Mouse (Mus musculus) gastrocnemius, postnatal 36 days (tissue): Measurements from ENCODE around the gene Elf1. TPM values are rescaled to one million over a fixed set of nuclear protein-coding genes. Genes with fewer than 3 reads are reported as not detected.
"Not testable (repeated sequence)": the region's sequence is repeated elsewhere in the genome, so short reads cannot be mapped to it uniquely, and the experiment has no call there.

Experiments
- DNase-seq, 2 experiments: peaks; one replicate each; pipeline ENCODE4 v3.0.0; 2022
- intact Hi-C: fragments of 180-260 bp; cut with DNase I; formaldehyde crosslinking; loops from one replicate; pipeline ENCODE4 v1.15.1; 2025
- long read RNA-seq, 2 experiments: library from polyadenylated mRNA; stranded (forward); transcript quantifications; one replicate each; pipeline ENCODE4 v2.0.0; 2021
- total RNA-seq, 2 experiments: library from RNA; stranded (reverse); gene quantifications; 2 replicates each; pipeline ENCODE4 v1.2.3; 2021

The Elf1 gene
- 1 to 10 TPM; 4.8 to 4.9 TPM for total RNA-seq
- long read RNA-seq, experiment 1, partial matches to known transcripts = 5 of 5 reads
- long read RNA-seq, experiment 1, other reads (novel, unspliced or antisense) = 0 of 5 reads
- long read RNA-seq, experiment 2, partial matches to known transcripts = 1 of 1 reads
- long read RNA-seq, experiment 2, other reads (novel, unspliced or antisense) = 0 of 1 reads

DNA sequence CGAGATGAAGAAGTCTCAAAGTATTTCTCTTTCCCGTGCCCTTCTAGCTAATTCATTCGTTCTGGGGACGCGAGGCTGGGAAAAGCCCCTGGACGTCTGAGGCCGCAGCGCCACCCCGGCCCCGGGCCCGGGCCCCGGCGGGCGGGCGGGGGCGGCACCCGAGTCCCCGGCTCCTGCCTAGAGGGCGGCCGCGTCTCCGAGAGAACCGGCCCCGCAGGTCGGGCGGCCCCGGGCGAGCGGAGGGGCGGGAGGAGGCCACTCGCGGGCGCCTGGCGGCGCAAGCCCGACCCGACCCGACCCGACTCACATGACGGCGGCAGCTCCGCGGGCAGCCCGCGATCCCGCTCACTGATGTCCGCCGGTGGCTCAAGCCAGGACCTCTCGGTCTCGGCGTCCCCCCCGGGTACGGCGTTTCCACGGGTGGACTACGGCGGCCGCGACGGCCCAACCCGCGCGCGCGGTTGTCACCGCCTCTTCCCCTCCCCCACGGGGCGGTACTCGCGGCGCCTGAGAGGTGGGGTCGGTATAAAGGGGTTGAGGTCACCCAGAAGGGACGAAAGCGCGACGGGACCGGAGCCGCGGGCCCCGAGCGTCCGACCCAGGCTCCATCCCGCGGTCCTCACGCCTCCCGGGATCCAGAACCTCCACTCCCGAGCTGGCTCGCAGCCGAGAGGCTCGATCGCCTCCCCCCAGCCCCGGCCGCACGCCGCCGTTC, at the start of gene Elf1:
Gene Elf1 (plus strand): TSS at position 571 of the 715 bp plus-strand sequence.
- intact Hi-C loops = loop anchor here (5.0 kb wide), 1 partner anchor 107 kb away; the partner anchor contains the start of gene Sugt1

DNA sequence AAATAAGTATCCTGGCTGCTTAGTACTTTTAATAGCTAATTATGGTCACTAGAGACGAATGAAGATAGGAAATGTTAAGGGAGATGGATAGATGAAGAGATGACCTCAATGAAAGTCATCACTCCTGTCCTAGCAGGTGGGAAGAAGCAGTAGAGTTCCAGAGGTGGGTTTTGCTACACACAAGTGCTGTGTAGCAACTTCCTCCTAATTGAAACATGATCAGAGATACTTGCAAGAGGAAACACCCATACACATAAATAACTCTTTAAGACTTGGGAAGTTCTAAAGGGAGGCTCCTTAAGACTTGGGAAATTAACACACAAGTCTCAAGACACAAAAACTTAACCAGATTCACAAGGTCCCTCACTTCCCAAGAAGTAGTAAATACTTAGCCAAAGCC, 46.9 kb upstream of the Elf1 start:
- intact Hi-C loops = no loop called here
- DNase-seq = no peak

More for the DNA sequence above, at the start of gene Elf1:
- DNase-seq = peak; percentile 96 to 98

DNA sequence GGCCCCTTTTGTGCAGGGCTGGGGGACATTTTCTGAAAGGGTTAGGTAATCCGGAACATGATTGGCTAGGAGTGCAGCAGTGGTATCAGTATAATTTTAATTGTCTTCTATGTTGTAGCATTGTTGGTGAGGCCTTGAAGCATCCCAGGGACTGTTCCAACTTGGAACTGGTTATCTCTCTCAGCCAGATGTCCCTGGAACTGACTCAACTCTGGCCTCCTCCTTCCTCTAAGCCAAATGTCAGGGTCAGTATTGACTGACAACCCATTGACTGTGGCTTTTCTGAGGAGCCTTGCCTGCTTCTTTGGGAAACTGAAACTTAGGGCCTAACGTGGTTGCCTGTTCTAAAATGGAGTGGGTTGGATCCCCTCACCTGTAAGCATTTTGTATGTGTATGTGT, 40.3 kb upstream of the Elf1 start:
- DNase-seq = no peak
- intact Hi-C loops = no loop called here

DNA sequence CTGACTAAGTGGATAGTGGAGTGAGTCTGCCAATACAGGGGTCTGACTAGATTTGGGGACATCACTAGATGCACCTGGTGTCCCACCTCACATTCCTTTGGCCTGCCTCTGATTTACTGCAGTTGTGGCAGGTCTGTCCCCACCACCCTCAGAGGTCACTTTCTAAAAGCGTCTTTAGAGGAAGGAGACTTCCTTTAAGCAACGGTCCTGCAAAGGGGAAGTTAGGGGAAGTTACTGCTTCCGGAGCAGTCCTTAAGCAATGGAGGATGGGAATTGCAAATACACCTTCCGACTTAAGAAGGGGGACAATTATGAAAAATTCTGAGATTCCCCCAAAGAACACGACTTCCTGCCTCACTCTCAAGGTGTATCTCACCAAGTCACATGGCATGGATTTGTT, 39.6 kb upstream of the Elf1 start:
- DNase-seq = no peak
- intact Hi-C loops = no loop called here

DNA sequence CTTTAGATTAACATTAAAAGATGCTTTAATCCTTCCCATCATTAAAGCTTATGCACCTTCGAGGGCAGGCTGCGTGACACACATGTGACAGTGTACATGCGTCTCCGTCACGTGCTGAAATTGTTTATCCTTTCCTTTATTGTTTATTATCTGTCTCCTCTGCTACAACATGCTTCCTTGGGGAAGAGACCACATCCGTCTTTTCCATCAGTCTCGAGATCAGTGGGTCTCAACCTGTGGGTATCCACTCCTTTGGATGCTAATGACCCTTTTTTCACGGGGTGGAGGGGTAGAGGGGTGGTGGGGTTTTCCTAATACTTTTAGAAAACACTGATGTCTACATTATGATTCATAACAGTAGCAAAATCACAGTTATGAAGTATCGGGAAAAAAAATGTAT, 36.4 kb upstream of the Elf1 start:
- intact Hi-C loops = no loop called here
- no peak for DNase-seq

DNA sequence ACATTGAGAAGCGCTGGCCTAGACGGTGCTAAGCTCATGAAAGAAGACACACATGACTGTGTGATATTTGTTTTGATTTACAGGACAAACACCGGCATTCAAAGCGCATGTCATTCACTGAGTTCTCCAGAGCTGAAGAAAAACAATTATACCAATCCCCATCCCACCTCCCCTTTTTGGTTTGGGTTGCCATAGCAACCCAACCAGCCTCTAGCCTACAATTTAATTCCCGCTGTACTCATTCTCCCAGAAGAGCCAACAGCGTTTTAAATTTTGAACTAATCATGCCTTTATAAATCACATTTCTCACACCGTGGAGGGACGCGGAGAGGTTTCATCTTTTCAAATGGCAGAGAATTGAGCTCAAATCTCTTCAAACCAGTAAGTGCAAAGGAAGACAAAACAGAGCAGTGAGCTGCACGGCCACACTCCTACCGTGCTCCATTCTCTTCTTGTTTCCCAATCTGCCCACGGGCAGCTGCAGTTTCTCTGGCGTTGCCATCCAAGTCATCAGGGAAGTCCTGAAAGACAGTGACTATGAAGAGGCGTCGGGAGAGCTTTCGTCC, 35.9 kb upstream of the Elf1 start:
- no peak for DNase-seq
- intact Hi-C loops = no loop called here

DNA sequence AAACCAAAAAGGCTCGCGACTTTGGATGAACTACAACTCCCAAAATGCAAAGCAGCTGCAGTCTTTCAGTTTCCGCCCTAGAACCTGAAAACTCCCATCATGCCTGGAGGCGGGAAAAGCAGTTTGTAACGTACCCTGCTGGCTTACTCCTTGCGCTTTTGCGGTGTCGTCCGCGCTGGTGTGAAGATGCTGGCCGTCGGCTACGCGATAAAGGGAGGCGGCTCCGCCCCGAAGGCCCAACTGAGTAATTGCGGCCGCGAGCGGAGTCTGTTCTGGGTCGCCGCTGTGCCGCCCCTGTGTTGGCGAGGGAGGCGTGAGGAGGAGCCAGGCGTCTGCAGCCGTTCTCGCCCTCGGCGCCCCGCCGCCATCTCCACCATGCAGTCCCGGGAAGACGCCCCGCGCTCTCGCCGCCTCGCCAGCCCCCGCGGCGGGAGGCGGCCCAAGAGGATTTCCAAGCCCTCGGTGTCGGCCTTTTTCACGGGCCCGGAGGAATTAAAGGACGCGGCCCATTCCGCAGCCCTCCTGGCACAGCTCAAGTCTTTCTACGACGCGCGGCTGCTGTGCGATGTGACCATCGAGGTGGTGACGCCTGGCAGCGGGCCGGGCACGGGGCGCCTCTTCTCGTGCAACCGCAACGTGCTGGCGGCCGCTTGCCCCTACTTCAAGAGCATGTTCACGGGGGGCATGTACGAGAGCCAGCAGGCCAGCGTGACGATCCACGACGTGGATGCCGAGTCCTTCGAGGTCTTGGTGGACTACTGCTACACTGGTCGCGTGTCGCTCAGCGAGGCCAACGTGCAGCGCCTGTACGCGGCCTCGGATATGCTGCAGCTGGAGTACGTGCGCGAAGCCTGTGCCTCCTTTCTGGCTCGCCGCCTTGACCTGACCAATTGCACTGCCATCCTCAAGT, 29.1 kb upstream of the Elf1 start, which contains the start of gene Kbtbd6:
Gene Kbtbd6 (plus strand): TSS at position 155 of the 910 bp plus-strand sequence.
- DNase-seq = peak; percentile 47 to 58
- intact Hi-C loops = not testable (repeated sequence)

DNA sequence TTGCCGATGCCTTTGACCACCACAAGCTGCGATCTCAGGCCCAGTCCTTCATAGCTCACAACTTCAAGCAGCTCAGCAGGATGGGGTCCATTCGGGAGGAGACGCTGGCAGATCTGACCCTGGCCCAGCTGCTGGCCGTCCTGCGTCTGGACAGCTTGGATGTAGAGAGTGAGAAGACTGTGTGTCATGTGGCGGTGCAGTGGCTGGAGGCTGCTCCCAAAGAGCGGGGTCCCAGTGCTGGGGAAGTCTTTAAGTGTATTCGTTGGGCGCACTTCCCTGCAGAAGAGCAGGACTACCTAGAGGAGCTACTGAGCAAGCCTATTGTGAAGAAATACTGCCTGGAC, 28.4 kb upstream of the Elf1 start:
- intact Hi-C loops, DNase-seq: not testable (repeated sequence)

DNA sequence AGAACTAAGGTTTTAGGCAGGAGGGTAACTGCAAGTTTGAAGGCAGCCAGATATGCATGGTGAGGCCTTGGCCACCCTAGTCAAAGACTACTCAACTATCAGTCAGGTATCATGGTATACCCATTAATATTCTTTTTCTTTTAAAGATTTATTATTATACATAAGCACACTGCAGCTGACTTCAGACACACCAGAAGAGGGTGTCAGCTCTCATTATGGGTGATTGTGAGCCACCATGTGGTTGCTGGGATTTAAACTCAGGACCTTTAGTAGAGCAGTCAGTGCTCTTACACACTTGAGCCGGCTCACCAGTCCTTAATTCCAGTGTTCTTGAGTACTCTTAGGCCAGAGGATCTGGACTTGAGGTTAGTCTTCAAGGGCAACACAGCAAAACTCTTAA, 20.6 kb upstream of the Elf1 start:
- DNase-seq = no peak
- intact Hi-C loops = no loop called here

DNA sequence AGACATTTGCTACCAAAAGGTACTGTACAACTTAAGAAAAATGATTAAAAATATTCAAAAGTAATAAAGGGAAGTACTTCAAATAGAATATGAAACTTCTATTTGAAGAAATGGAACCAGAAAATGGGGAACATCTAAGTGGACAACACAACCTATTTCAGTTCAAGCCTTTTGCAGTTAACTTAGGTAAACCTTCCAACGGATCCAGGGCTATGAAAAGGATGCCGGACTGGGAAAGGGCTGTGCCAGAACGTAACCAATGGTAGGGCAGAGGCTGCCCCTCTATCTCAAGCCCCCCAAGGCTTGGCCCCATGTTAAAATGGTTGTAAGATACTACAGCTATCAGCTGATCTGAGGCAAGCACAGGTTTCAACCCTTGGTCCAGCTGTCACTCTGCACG, 20.0 kb upstream of the Elf1 start:
- DNase-seq = no peak
- intact Hi-C loops = no loop called here

DNA sequence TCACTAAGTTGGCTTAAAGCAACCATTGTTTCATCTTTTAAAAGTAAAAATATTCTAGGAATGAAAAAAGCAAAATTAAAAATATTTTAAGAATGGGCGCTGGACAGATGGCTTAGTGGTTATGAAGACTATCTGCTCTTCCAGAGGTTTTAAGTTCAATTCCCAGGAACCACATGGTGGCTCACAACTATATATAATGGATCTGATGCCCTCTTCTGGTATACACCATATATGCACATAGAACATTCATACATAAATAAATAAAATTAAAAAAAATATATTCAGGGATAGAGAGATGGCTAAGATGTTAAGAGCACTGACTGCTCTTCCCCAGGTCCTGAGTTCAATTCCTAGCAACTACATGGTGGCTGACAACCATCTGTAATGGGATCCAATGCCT, 15.4 kb upstream of the Elf1 start:
- intact Hi-C loops = loop anchor here (5.0 kb wide), 1 partner anchor 73 kb away; the partner anchor contains the start of gene Naa16

DNA sequence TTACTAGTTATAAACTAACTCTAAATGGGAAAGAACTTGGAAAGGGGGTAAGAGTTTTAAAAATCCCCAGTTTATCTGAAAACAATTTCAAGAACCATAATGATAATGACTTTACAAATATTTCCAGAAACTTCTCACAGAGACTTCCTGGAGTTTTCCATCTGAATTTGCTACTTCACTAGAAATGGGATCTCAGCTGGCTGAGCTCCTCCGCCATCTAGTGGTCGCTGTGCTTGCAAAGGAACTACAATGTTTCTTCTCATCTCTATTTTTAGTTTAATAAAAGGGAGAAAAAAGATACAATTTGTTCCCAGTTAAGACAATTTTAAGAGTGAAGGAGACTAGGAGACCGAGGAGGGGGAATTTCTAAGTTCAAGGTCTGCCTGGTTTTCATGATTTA, 13.4 kb upstream of the Elf1 start:
- intact Hi-C loops = loop anchor here (5.0 kb wide), 1 partner anchor 75 kb away; the partner anchor contains the start of gene Naa16
- peak in 1 of 2 experiments; percentile 39 for DNase-seq

More for the DNA sequence above, 15.4 kb upstream of the Elf1 start:
- no peak for DNase-seq

DNA sequence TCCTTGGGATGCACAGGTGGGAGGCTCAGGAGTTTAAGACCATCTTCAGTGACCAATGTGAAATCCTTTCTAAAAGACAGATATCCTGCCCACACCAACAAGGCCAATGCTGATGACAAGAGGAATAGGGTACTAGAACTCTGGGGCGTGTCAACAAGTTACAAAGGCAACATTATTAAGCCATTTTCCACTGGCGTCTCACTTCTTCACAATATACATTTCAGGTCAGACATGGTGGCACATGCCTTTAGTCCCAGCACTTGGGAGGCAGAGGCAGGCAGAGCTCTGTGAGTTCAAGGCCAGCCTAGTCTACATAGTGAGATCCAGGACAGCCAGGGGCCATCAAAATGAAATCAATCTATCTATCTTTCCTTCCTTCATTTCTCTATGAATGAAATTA, 7.6 kb upstream of the Elf1 start:
- intact Hi-C loops = no loop called here
- DNase-seq = no peak

DNA sequence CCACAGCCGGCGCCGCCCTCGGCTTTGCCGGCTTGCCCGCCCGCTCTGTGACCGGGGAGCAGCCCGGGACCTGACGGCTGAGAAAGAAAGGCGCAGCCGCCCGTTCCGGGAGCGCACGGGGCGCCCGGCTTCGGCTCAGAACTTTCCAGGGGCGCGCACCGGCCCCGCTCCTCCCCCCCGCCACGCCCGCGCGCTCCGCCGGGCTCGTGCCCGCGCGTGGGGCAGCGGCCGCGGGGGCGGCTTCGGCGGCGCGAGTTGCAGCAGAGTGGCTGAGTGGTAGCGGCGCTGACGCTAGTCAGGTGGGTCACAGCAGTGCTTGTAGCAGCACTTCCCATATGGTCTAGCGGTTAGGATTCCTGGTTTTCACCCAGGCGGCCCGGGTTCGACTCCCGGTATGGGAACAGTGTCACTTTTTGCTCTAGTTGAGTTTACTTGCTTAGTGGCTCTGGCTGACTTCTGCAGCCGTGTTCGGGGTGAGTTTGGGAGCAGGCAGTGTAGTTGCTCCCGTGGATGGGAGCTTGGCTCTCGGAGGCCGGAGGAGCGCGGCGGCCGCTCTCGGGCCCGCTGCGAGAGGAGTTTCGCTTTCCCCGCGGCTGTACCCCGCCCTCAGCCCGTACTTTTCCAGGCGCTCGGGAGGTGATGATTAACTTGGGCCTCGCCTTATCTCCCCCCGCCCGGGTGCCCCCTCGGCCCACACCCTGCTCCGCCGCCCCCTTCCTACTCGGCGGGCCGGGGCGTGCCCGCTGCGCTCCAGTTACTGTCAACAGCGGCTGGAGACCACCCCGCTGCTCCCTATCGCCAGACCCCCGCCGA, 551 bp downstream of the Elf1 start, which contains the start of gene Wbp4:
Gene Wbp4 (minus strand): TSS at position 182 of the 813 bp plus-strand sequence.
- intact Hi-C loops = loop anchor here (5.0 kb wide), 1 partner anchor 106 kb away; the partner anchor contains the start of gene Sugt1
- peak; percentile 87 to 92 for DNase-seq

DNA sequence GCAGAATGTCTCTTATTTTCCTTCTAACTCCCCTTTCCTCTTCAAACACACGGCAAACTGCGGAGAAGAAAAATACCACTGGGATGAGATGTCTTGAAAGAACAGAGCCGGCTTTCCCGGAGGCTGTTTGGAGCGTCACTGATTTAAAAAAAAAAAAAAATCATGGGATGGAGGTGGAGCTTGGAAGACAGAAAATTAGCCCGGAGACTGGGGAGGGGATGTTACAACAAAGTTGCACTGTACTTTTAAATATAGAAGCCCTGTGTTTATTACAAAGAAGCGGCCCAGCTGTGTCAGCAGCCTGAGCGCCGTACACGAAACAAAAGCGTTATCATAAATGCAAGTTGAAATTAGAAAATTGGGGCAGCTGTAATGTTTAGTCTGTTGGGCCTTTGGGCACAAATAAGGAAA, 1.3 kb downstream of the Elf1 start:
- intact Hi-C loops = loop anchor here (5.0 kb wide), 1 partner anchor 105 kb away; the partner anchor contains the start of gene Sugt1
- DNase-seq = peak in 1 of 2 experiments; percentile 38

DNA sequence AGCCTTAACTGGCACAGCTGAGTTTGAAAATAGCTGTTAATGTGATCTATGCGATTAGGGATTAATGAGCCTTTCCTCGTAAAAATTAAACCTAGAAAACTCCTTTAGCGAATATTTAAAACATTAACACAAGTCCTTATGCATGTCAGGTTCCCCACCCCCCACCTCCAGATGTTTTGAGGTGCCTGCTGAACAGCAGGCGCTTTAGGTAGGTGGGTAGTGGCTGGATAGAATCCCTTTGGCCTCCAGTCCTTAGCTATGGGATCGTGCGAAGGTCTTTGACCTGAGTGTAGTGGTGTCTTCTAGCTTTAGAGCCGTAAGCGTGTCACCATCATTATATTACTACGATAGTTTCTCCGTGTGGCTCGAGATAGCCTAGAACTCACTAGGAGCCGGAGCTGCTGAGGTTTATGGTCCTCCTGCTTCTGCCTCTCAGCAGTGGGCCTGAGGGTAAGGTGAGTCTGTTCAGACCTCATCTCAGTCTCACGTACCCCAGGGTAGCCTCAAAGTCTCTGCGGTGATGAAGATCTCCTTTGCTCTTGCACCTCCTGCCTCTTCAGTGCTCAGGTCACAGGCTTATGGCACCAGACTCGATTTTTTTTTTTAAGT, 1.9 kb downstream of the Elf1 start:
- no peak for DNase-seq
- intact Hi-C loops = loop anchor here (5.0 kb wide), 1 partner anchor 104 kb away; the partner anchor contains the start of gene Sugt1

DNA sequence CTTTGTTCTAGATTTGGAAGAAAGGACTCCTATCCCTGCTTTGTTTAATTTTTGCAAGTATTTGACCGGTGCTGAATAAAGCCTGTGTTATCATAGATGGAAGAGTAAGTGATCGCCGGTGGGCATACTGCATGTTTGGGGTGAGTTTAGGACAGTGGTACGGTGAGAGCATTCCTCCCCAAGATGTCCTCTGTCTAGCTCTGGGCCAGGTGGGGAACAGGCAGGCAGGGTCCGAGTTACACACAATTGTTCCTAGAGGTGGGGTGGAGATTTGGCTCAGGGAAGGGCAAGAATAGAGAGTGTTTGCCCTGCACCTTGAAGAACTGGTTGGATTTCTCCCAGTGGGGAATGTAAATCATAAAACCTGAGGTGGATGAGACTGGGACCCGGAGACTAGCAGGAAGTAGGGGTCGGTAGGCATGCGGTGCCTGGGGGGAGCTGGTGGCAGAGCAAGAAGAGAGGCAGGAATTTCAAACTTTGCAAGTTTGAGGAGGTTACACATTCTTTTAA, 2.7 kb downstream of the Elf1 start:
- intact Hi-C loops = loop anchor here (5.0 kb wide), 1 partner anchor 104 kb away; the partner anchor contains the start of gene Sugt1
- DNase-seq = no peak

DNA sequence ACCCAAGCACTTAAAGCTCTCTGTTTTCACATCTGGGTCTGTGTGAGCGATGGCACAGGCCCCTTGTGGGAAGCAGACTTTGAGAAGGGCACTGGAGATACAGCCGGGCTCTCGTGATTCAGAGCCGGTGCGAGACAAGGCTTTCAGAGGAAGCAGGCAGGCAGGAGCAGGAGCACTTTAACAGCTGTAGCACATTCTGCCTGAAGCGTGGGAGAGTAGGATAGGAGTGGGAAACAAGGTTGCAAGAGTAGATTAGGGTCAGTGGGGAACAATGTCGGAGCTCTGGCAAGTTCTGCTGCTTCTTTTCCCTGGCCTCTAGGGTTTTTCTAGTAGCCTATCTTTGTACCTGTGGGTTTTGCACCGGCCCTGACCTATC, 5.6 kb downstream of the Elf1 start:
- intact Hi-C loops = loop anchor here (5.0 kb wide), 1 partner anchor 76 kb away; no protein-coding TSS in a partner anchor
- no peak for DNase-seq
